Mouse (Mus musculus) bone marrow, adult 2 months (tissue): ENCODE measurements around the gene Nceh1. TPM values are rescaled to one million over a fixed set of nuclear protein-coding genes. Genes with fewer than 3 reads are reported as not detected.

ENCODE experiments used
- H3K27ac ChIP-seq: fragments of 200-500 bp; 2 replicates; pipeline ENCODE4 v1.5.1; 2012; ENCODE audit warnings: low read depth, mild to moderate bottlenecking, control low read depth, inconsistent platforms, low read length; ENCODE audit not compliant: control insufficient read depth, poor library complexity, insufficient read depth
- H3K4me1 ChIP-seq: fragments of 200-500 bp; 2 replicates; pipeline ENCODE4 v1.6.1; 2011; ENCODE audit warnings: low read length; ENCODE audit not compliant: control insufficient read depth, insufficient read depth
- H3K4me3 ChIP-seq: fragments of 200-500 bp; replicated peaks from 2 replicates; pipeline ENCODE3; 2011; ENCODE audit warnings: mild to moderate bottlenecking, low read depth, low read length, control low read depth; ENCODE audit not compliant: control insufficient read depth
- CTCF ChIP-seq: fragments of 200-500 bp; IDR thresholded peaks from 2 replicates; pipeline ENCODE4 v1.5.1; 2011; ENCODE audit warnings: low read length, control low read depth; ENCODE audit not compliant: control insufficient read depth, insufficient read depth
- POLR2A ChIP-seq: fragments of 200-500 bp; IDR thresholded peaks from 2 replicates; pipeline ENCODE4 v1.6.1; 2011; ENCODE audit warnings: low read depth, mild to moderate bottlenecking, control low read depth, low read length, borderline replicate concordance; ENCODE audit not compliant: control insufficient read depth
- WGBS: fragments of 180-500 bp; shearing (Covaris S2); methylation state at CpG from one replicate; pipeline ENCODE4 v1.1.7; 2018; 5-methylcytosine and 5-hydroxymethylcytosine counted together
- polyA plus RNA-seq: library from polyadenylated mRNA; stranded (reverse); fragments of >200 nt; gene quantifications from 2 replicates; pipeline ENCODE4 v1.2.4, GENCODE M21; 2011; ENCODE audit warnings: low replicate concordance; ENCODE audit not compliant: missing spikeins, insufficient read depth, insufficient read length

The Nceh1 gene
- polyA plus RNA-seq, 1 experiment: 7.1 TPM

DNA sequence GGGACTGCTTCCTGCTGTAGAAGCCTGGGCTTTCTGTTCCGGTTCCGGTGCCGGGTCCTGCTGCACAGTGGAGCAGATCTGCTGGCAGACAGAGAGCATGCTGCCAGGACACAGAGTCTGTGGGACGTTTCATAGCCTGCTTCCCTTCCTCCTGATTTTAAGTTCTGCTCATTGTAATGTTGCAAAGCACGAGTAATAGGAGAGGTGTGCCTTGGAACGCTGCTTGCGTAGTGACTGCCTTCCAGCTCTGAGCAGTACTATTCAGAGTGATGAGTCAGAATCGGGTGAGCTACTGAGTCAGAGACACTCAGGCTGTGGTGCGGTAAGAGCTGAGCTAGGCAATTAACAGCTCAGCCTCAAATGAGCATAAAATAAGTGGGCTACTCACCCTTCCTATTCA is 26.9 kb downstream of the Nceh1 start:
- Histone ChIP-seq H3K4me3 (no peak overlapping the region), H3K4me1 (peaks cover 2% of the 10 kb centered on the region), H3K27ac (0 out of 2 replicates have a peak overlapping the region, but pooled peaks have one; percentile 26)
- WGBS: 54% methylated on average over 9 of the region's 9 CpGs
- no peak for TF ChIP-seq POLR2A
- 0 out of 2 replicates have a peak, but pooled peaks have one; percentile 5 for TF ChIP-seq CTCF

DNA sequence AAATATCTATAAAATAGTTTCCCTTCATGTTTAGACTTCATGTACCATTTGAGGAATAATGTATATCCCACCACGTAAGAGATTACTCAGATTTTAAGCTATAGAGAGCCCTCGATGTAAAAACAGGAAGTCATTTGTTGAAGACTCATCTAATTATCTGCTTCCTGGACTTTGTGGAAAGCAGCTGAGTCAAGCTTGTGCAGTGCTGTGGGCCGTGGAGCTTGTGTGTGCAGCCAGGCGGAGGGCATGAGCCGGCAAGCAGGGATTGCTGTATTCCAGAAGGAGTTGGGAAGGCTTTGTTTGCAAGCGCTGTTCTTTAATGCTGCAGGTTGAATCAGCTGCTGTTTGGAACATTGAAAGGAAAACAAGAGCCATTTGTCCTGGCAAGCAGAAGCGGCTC is 27.5 kb downstream of the Nceh1 start:
- 32% methylated on average over 7 of the region's 7 CpGs for WGBS
- H3K4me1 ChIP-seq: peaks cover 2% of the 10 kb centered on the region
- H3K27ac ChIP-seq: peak overlapping the region; percentile 54; the same call in 1 of the 2 replicates
- H3K4me3 ChIP-seq: no peak overlapping the region
- no peak for TF ChIP-seq POLR2A
- no peak for TF ChIP-seq CTCF

DNA sequence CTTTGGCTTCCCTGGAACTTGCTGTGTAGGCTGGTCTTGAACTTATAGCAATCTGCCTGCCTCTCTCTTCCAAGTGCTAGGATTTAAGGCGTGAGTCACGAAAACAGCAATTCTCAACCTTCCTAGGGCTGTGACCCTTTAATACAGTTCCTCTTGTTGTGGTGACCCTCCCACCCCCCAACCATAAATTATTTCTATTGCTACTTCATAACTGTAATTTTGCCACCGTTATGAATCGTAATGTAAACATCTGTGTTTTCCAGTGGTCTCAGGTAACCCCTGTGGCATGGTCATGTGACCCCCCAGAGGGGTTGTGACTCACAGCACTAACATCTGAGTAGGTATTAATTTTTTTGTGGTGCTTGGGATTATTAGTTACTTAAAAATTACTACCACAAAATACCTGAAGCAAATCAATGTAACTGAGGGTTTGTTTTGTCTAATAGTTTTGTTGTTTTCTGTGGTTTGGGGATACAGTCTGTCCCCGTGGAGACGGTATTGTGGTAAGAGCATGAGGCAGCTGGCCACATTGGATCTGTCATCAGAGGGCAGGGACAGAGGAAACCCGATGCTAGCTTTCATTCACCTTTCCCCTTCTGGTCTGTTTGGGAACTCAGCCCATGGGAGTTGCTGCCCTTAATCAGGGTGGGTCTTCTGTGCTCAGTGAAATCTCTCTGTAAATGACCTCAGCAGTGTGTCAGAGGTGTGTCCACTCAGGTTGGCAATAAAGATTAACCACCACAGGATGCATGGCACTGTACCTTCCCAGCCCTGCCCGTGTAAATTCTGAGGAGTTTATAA is 31.5 kb downstream of the Nceh1 start:
- WGBS: 71% methylated on average over 8 of the region's 8 CpGs
- TF ChIP-seq POLR2A (no peak), CTCF (no peak)
- H3K4me3 ChIP-seq: no peak overlapping the region
- no peak overlapping the region for H3K27ac ChIP-seq
- H3K4me1 ChIP-seq: peaks cover 4% of the 10 kb centered on the region

DNA sequence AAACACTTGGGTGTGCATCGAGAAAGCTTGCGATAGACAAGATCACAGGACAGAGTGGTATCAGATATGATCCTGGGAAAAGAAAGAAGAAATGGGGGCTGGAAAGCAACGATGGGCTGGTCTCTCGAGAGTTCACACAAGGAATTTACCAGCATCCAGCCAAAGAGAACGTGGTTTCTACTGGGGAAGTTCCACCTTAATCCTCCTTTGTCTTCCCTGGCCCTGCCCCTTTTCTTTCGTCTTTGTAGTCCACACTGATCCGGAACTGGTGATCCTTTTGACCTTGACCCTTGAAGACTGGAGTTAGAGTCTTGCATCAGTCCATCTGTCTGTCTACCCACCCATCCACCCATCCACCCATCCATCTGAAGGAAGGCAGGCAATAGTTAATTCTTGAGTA is 34.6 kb downstream of the Nceh1 start:
- Histone ChIP-seq H3K27ac (no peak overlapping the region), H3K4me1 (peaks cover 7% of the 10 kb centered on the region), H3K4me3 (no peak overlapping the region)
- 78% methylated on average over 7 of the region's 7 CpGs for WGBS
- no peak for TF ChIP-seq CTCF
- TF ChIP-seq POLR2A: no peak

DNA sequence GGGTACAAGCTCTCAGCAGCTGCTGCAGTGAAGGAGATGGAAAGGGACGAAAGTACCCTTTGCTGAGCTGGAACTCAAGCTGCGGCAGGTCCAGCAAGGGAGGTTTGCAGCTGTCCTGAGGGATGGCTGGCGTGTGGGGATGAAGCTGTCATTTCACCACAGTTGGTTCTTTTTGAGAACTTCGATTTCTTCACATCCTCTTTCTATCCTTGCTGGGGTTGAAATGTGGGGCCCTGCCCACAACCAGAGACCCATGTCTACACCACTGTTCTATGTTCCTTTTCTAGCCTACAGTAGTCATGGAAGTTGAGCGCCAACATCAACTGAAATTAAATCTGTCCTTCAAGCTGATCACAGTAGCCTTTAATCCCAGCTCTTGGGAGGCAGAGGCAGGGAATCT is 35.8 kb downstream of the Nceh1 start:
- H3K4me1 ChIP-seq: peaks cover 9% of the 10 kb centered on the region
- TF ChIP-seq CTCF: no peak
- TF ChIP-seq POLR2A: no peak
- no peak overlapping the region for H3K4me3 ChIP-seq
- peak overlapping the region; percentile 80; the same call in 1 of the 2 replicates for H3K27ac ChIP-seq
- WGBS: 22% methylated on average over 5 of the region's 5 CpGs

DNA sequence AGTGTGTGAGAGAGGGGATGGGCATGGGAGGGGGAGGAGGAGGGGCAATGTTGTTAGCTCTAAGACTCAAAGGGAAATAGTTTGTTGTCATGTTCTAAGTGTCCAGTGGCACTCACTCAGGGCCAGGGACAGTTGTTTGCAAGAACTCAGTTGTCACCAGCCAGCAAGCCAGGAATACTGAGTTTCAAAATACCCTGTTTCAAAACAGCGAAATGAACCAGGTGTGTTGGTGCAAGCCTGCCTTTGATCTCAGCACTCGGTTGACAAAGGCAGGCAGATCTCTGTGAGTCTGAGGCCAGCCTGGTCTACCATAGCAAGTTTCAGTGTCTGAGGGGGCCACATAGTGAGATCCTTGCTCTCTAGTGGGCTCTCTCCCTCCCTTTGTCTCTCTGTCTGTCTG is 39.3 kb downstream of the Nceh1 start:
- WGBS: 35% methylated on average over 2 of the region's 2 CpGs
- H3K27ac ChIP-seq: peak overlapping the region; percentile 36; the same call in 1 of the 2 replicates

DNA sequence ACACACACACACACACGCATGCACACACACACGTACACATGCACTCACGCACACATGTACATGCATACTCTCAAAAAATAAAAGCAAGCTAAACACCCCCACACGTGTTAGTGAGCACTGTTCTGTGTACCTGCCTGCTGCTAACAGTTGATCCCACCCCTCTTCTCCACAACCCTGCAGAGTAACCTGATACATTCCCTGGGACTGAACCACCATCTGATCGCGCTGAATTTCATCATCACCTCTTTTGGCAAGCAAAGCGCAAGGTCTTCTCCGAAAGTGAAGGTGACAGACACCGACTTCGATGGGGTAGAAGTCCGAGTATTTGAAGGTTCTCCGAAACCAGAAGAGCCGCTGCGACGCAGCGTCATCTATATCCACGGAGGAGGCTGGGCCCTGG is 39.7 kb downstream of the Nceh1 start:
- no peak for TF ChIP-seq POLR2A
- no peak for TF ChIP-seq CTCF
- 86% methylated on average over 17 of the region's 17 CpGs for WGBS
- H3K27ac ChIP-seq: peak overlapping the region; percentile 44; the same call in 1 of the 2 replicates

More for the DNA sequence above, 39.3 kb downstream of the Nceh1 start:
- H3K4me1 ChIP-seq: peaks cover 7% of the 10 kb centered on the region
- no peak overlapping the region for H3K4me3 ChIP-seq
- TF ChIP-seq CTCF (no peak), POLR2A (no peak)

DNA sequence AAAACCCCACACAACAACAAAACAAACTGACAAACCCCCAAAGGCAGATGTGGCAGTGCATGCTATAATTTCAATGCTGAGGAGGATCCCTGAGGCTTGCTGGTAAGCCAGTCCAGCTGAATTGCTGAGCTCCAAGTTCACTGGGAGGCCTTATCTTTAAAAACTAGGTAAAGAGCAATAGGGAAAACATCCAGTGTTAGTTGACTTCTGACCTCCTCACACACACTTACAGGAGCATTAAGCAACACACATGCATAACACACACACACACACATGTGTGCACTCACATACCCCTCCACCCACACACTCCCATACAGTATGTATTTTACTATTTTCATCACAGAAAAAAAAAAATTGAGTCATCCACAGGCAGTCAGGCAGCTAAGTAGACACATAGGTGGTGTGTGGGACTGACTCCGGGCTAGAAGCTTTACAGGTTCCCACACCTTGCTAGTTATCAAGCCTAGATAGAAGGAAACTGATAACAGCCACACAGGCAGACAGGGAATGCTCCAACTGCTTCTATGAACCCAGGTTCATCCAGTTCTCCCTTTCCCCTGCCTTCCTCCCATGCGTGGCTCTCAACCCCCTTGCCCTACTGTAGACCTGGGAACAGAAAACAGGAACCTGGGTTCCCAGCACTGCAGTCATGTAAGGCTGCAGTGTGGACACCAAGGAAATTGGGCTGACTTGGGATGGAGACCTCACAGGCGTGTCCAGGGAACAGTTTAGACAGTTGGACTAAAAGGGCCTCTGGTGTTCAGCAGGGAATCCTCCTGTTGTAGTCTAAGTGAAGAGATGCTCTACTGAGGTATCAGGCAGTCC is 45.1 kb downstream of the Nceh1 start:
- 54% methylated on average over 3 of the region's 3 CpGs for WGBS
- TF ChIP-seq CTCF (no peak), POLR2A (no peak)
- no peak overlapping the region for H3K4me3 ChIP-seq
- H3K27ac ChIP-seq: no peak overlapping the region
- H3K4me1 ChIP-seq: peaks cover 2% of the 10 kb centered on the region; the same call in 1 of the 2 replicates

More for the DNA sequence above, 39.7 kb downstream of the Nceh1 start:
- Histone ChIP-seq H3K4me3 (no peak overlapping the region), H3K4me1 (peaks cover 6% of the 10 kb centered on the region)
